Mouse (Mus musculus) neural tube, embryonic 11.5 days (tissue): ENCODE measurements around the gene Nfia. TPM values are rescaled to one million over a fixed set of nuclear protein-coding genes. Genes with fewer than 3 reads are reported as not detected.

Experiments used
- ATAC-seq: fragments of 200-750 bp; cut with Nextera tagmentation; 2 replicates; pipeline ENCODE4 v1.8.0; 2017; ENCODE audit warnings: moderate number of reproducible peaks, mild to moderate bottlenecking, moderate TSS enrichment, moderate library complexity; ENCODE audit not compliant: insufficient read depth, low FRiP score, low TSS enrichment
- DNase-seq: peaks from one replicate; pipeline ENCODE4 v3.0.0-alpha.2; 2015; ENCODE audit warnings: low spot score
- H3K27ac ChIP-seq: fragments of 300-500 bp; sonication (generic); 2 replicates; pipeline ENCODE4 v1.5.1; 2014; ENCODE audit warnings: low read depth, mild to moderate bottlenecking, low read length
- H3K27me3 ChIP-seq: fragments of 300-500 bp; sonication (generic); 2 replicates; pipeline ENCODE4 v1.6.1; 2014; ENCODE audit warnings: mild to moderate bottlenecking, low read length, mixed read lengths; ENCODE audit not compliant: control insufficient read depth, insufficient read depth
- H3K36me3 ChIP-seq: fragments of 300-500 bp; sonication (generic); 2 replicates; pipeline ENCODE4 v1.6.1; 2014; ENCODE audit warnings: mild to moderate bottlenecking, low read length, moderate library complexity, mixed read lengths; ENCODE audit not compliant: control insufficient read depth, insufficient read depth
- H3K4me1 ChIP-seq: fragments of 300-500 bp; sonication (generic); 2 replicates; pipeline ENCODE4 v1.6.1; 2014; ENCODE audit warnings: low read length, mixed read lengths; ENCODE audit not compliant: control insufficient read depth, insufficient read depth
- H3K4me2 ChIP-seq: fragments of 300-500 bp; sonication (generic); 2 replicates; pipeline ENCODE4 v1.6.1; 2014; ENCODE audit warnings: low read depth, mild to moderate bottlenecking, moderate library complexity
- H3K4me3 ChIP-seq: fragments of 300-500 bp; sonication (generic); 2 replicates; pipeline ENCODE4 v1.5.1; 2014; ENCODE audit warnings: low read depth, low read length
- H3K9ac ChIP-seq: fragments of 300-500 bp; sonication (generic); 2 replicates; pipeline ENCODE4 v1.6.1; 2014; ENCODE audit warnings: mild to moderate bottlenecking, low read length
- H3K9me3 ChIP-seq: fragments of 300-500 bp; sonication (generic); 2 replicates; pipeline ENCODE4 v1.6.1; 2016; ENCODE audit warnings: low read length; ENCODE audit not compliant: control insufficient read depth
- WGBS: fragments of 180-500 bp; shearing (Covaris S2); extraction: QIAGEN DNeasy Blood & Tissue Kit; methylation state at CpG from one replicate; pipeline ENCODE4 v1.1.7; 2014; 5-methylcytosine and 5-hydroxymethylcytosine counted together
- polyA plus RNA-seq: library from polyadenylated mRNA; unstranded; fragments of >200 nt; fragmentation: Nextera tagmentation; extraction: Ambion mirVana; gene quantifications from 2 replicates; pipeline ENCODE4 v1.2.1, GENCODE M21; 2014

Nfia gene
- polyA plus RNA-seq, 1 experiment from 2014 or later, result 29.0 TPM

- ATAC-seq, result no peak
- WGBS, result 62% methylated on average over 6 of the region's 6 CpGs
Measured at GRCm38 (mm10) chr4:98023245-98023792, 250.8 kb downstream of the Nfia start.

DNA sequence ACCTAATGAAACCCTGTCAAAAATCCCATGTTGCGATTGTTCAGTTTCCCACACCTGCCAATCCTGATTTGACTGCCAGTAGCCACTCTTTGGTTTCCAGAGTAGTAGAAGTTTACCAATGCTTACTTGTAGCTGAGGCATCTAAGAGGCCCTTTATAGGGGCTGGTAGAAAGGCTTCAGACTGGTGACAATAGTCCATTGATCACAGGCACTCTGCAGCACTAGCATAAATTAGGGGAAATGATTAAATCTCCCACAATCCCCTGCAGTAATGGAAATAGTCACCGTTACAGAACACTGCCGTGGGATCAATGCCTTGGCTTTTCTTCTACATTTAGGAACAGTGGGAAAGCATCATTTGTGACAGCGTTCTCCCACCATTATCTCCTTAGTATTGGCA, 254.9 kb downstream of the Nfia start:
- 74% methylated on average over 4 of the region's 4 CpGs for WGBS
- no peaks in the 10 kb centered on the region for H3K27me3 ChIP-seq
- H3K4me3 ChIP-seq, result no peak overlapping the region
- no peaks in the 10 kb centered on the region for H3K9me3 ChIP-seq
- H3K27ac ChIP-seq, result no peak overlapping the region
- DNase-seq (no peak), ATAC-seq (no peak)
- no peak overlapping the region for H3K9ac ChIP-seq
- H3K4me2 ChIP-seq, result no peak overlapping the region
- H3K4me1 ChIP-seq, result no peaks in the 10 kb centered on the region
- no peaks in the 10 kb centered on the region for H3K36me3 ChIP-seq

More at GRCm38 (mm10) chr4:98023245-98023792, 250.8 kb downstream of the Nfia start:
- H3K4me1 ChIP-seq, result no peaks in the 10 kb centered on the region
- no peak overlapping the region for H3K27ac ChIP-seq
- no peaks in the 10 kb centered on the region for H3K9me3 ChIP-seq
- no peak overlapping the region for H3K9ac ChIP-seq
- H3K4me2 ChIP-seq, result no peak overlapping the region
- no peaks in the 10 kb centered on the region for H3K27me3 ChIP-seq
- DNase-seq, result no peak
- no peak overlapping the region for H3K4me3 ChIP-seq
- H3K36me3 ChIP-seq, result 0 out of 2 replicates have a peak, but pooled peaks cover 2% of the 10 kb centered on the region

GRCm38 (mm10) chr4:98031871-98032270, 259.3 kb downstream of the Nfia start:
- H3K4me3 ChIP-seq, result no peak overlapping the region
- ATAC-seq (no peak), DNase-seq (no peak)
- H3K9ac ChIP-seq, result no peak overlapping the region
- 72% methylated on average over 3 of the region's 3 CpGs for WGBS
- H3K9me3 ChIP-seq, result no peaks in the 10 kb centered on the region
- H3K27me3 ChIP-seq, result no peaks in the 10 kb centered on the region
- no peak overlapping the region for H3K4me2 ChIP-seq
- H3K27ac ChIP-seq, result no peak overlapping the region
- H3K36me3 ChIP-seq, result no peaks in the 10 kb centered on the region
- H3K4me1 ChIP-seq, result no peaks in the 10 kb centered on the region

GRCm38 (mm10) chr4:98032332-98032731, 259.8 kb downstream of the Nfia start:
- Histone ChIP-seq H3K4me1 (no peaks in the 10 kb centered on the region), H3K27ac (no peak overlapping the region), H3K36me3 (no peaks in the 10 kb centered on the region), H3K9me3 (no peaks in the 10 kb centered on the region), H3K4me3 (no peak overlapping the region), H3K4me2 (no peak overlapping the region), H3K27me3 (no peaks in the 10 kb centered on the region), H3K9ac (no peak overlapping the region)
- DNase-seq (no peak), ATAC-seq (no peak)
- 84% methylated on average over 5 of the region's 5 CpGs for WGBS

DNA sequence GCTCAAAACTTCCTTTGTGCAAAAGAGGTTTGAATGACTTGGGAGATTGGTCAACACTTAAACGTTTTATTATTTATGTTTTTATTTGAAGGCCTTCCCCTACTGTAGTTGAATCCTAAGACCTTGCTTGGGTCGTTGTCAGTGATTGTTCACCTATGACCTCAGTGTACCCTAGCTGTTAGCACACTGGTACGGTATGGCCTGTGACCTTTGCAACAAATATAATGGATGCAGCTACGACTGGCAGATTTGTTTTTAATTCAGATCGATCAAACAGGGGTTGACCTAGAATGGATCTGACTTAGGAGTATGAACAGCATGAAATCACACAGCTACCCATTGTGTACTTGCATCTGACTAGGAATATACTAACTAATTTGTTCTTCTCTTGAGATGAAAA, 266.6 kb downstream of the Nfia start:
- Histone ChIP-seq H3K4me2 (no peak overlapping the region), H3K4me1 (no peaks in the 10 kb centered on the region), H3K27ac (no peak overlapping the region), H3K9me3 (no peaks in the 10 kb centered on the region), H3K27me3 (no peaks in the 10 kb centered on the region), H3K4me3 (no peak overlapping the region), H3K36me3 (no peaks in the 10 kb centered on the region), H3K9ac (no peak overlapping the region)
- ATAC-seq (no peak), DNase-seq (no peak)
- 75% methylated on average over 5 of the region's 5 CpGs for WGBS

- no peaks in the 10 kb centered on the region for H3K4me1 ChIP-seq
- H3K4me3 ChIP-seq, result no peak overlapping the region
- no peaks in the 10 kb centered on the region for H3K9me3 ChIP-seq
- H3K27me3 ChIP-seq, result no peaks in the 10 kb centered on the region
- no peak for ATAC-seq
- no peak overlapping the region for H3K27ac ChIP-seq
- no peak overlapping the region for H3K4me2 ChIP-seq
- DNase-seq, result no peak
- H3K9ac ChIP-seq, result no peak overlapping the region
- 83% methylated on average over 7 of the region's 7 CpGs for WGBS
- no peaks in the 10 kb centered on the region for H3K36me3 ChIP-seq
Measured at GRCm38 (mm10) chr4:98040179-98040578, 267.6 kb downstream of the Nfia start.

DNA sequence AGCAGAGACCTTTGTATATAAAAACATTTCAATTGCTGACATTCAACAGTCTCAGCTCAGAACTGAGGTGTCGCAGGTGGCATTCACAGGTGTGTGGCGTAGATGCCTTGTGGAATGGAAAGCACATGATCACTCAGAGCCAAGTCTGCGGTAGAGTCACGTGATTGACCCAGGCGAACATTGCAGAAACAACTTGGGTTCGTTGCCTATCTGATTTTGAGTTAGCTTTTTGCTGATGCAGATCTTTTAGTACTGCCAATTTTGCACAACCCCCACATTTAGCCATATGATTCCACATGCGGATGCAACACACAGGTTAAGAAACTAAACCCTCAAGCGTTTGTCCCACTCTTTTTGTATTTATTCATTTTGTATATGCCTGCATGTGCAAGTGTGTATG, 272.1 kb downstream of the Nfia start:
- Histone ChIP-seq H3K27me3 (no peaks in the 10 kb centered on the region), H3K4me3 (no peak overlapping the region), H3K4me1 (no peaks in the 10 kb centered on the region), H3K4me2 (no peak overlapping the region), H3K9ac (no peak overlapping the region), H3K27ac (no peak overlapping the region), H3K36me3 (no peaks in the 10 kb centered on the region), H3K9me3 (no peaks in the 10 kb centered on the region)
- no peak for ATAC-seq
- no peak for DNase-seq
- 93% methylated on average over 8 of the region's 8 CpGs for WGBS

GRCm38 (mm10) chr4:98047369-98047768, 274.8 kb downstream of the Nfia start:
- DNase-seq (no peak), ATAC-seq (no peak)
- H3K36me3 ChIP-seq, result no peaks in the 10 kb centered on the region
- H3K4me1 ChIP-seq, result peaks cover 8% of the 10 kb centered on the region; the same call in 1 of the 2 replicates
- no peak overlapping the region for H3K9ac ChIP-seq
- no peak overlapping the region for H3K27ac ChIP-seq
- H3K27me3 ChIP-seq, result no peaks in the 10 kb centered on the region
- no peak overlapping the region for H3K4me2 ChIP-seq
- no peaks in the 10 kb centered on the region for H3K9me3 ChIP-seq
- H3K4me3 ChIP-seq, result no peak overlapping the region

DNA sequence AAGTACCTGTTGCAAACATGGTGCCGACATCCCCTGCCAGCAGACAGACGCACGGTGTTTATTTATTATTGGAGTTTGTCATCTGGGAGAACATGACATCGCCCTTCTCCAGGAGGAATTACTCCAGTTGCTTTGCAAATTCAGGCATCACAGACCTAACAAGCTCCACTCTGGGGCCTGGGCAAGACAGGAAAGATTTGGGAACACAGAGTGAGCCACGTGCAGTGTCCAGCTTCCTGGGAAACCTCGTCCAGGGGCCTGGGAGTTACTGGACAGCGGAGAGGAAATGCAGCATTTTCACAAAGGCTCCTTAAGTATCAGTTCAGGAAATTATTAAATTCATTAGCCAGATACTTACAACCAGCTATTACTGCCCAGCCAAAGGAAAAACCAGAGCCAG, 277.1 kb downstream of the Nfia start:
- WGBS, result 60% methylated on average over 7 of the region's 7 CpGs
- ATAC-seq (no peak), DNase-seq (no peak)

More for the DNA sequence above, 277.1 kb downstream of the Nfia start:
- Histone ChIP-seq H3K9ac (no peak overlapping the region), H3K27me3 (no peaks in the 10 kb centered on the region), H3K9me3 (no peaks in the 10 kb centered on the region), H3K4me3 (no peak overlapping the region), H3K4me1 (peaks cover 8% of the 10 kb centered on the region; the same call in 1 of the 2 replicates), H3K27ac (no peak overlapping the region), H3K4me2 (no peak overlapping the region), H3K36me3 (no peaks in the 10 kb centered on the region)
